Mouse (Mus musculus): Measurements from ENCODE around the gene Fnbp1l. TPM values are rescaled to one million over a fixed set of nuclear protein-coding genes. Genes with fewer than 3 reads are reported as not detected.

The Fnbp1l gene
- total RNA-seq, 2 experiments from 2014 or later = 24.9 to 26.4 TPM

DNA sequence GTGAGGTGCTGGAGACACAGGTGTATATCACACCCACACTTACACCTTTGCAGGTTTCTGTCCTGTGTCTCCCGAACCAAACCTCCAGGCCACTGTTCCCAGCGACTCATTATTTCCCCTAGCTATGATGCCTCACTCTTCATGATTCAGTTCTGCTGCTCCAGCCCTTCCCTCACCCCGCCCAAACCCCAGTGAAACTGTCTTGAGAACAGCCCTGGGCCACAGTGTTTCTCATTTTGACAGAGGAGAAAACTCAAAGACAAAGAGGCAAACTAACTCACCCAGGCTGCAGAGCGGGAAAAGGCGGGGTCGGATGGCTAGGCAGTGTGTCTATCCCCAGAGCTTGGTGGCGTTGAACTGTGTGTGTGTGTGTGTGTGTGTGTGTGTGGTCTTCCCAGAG lies 121.0 kb downstream of the Fnbp1l start:
- DNase-seq (ENCODE audit: low spot score in 2 of 2) = no peak

DNA sequence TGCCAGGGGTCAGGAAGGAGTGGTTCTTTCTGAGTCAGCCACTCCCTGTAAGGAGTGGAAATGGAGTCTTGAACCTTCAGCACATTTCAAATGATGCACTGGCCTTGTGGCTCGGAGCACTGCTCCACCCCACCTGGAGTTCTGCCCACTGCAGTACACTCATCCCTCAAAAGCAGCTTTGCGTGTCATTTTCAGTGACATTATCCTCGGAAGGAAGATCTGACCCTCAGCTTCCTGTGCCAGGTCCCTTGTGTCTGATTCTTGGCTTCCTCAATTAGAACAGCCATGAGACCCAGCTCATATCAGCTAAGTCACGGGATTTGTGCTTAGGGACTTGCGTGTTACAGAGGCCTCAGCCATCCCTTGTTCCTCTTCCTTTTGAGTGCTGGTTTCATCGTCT lies 121.6 kb downstream of the Fnbp1l start:
- no peak for DNase-seq (ENCODE audit: low spot score in 2 of 2)

DNA sequence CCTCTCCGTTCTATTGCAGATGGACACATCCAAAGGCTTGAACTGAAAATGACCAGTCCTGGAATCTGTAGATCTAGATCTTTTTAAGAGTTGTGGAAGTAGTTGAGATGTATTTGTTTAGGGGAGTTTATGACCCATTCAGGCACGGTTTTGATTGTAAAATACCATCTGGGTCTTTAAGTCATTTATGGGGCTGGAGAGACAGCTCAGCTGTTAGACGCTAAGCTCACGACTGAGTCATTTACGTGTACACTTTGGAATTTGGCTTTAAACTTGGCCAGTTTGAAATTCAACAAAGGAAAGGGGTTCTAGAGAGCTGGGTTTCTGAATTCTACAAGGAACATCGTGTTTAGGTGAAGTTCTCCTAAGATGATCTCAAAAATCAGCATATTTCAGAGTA lies 124.8 kb downstream of the Fnbp1l start:
- no peak for DNase-seq (ENCODE audit: low spot score in 2 of 2)

DNA sequence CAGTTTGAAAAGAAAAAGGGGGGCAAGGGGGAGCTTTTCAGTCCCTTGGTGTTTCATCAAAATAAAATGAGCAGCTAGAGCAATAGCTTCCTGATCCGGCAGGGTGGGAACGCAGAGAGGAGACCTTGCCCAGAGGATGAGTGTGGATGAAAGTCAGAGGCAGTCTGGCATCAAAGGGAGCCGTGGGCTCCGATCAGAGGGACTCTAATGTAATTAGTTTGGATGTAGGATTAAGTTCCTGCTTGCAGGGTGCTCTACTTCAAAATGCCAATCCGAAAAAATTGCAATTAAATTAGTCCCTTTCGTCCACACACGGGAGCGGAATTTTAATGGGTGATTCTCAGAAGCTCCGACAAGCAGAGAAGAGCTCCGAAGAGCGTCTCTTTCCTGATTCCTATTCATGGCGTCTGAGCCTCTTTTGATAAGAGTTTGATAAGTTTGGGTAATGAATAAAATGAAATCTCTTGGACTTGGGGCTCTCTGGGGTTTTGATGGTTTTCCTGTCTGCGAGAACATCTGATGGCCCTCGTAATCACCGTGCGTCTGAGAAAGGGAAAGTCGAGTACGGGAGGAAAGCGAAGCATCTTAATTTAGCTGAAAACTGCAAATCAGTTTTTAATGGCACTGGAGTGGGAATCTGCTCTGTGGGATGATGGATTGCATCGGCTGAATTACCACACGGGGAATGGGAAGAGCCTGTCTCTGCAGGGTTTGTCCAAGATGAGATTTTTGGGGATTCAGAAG lies 126.5 kb downstream of the Fnbp1l start:
- no peak for DNase-seq (ENCODE audit: low spot score in 2 of 2)

DNA sequence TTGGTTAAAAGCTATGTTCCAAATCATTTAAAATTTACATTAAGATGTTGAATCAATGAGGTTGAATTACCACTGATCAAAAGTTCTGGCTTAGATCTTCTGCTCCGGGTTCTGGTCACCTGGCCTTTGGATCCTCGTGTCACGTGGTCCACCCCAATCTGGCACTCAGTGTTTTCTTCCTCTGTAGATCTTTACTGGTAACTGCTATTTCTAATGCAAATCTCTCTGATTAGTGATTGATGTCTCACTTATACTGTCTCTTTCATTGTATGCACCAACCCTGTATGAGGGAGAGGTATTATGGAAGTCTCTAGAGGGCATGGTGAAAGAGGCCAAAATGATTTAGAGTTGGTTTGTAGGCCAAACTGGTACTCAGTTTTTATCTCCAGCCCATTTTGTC lies 127.5 kb downstream of the Fnbp1l start:
- no peak for DNase-seq (ENCODE audit: low spot score in 2 of 2)

DNA sequence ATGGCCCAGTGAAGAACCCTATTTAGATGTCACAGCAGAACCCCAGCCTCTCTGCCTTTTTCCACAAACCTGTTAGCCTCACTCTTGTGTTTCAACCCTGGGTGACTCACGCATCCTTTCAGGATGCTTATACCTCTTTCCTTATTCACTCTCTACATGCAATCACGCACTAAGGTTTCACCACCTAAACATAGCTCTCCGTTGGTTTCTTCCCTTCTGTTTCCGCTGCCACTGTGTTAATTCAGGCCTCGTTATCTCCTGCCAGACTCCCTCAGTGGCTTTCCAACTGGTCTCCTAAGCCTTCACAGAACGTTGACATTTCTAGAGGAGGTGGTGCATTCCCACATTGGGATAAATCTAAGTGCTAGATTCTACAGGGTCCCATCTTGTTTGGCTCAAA lies 128.9 kb downstream of the Fnbp1l start:
- DNase-seq (ENCODE audit: low spot score in 2 of 2) = no peak

Small RNAs within 50 kb of the gene (microRNA-seq; reads per million reads assigned to microRNA genes)
- 0 reads per million in 2 experiments for gene Mir7657

Other genes starting within 250 kb of the Fnbp1l start
- 10 to 100 TPM; 17.6 to 17.7 TPM for gene Pde5a, start 109.2 kb upstream of the Fnbp1l start, total RNA-seq (2021)

Data from layer of hippocampus, adult 18-20 months (tissue).